Mouse (Mus musculus) lung, adult 2 months (tissue): Measurements from ENCODE around the gene Eml6. TPM values are rescaled to one million over a fixed set of nuclear protein-coding genes. Genes with fewer than 3 reads are reported as not detected.

Experiments used
- DNase-seq: peaks from one replicate; pipeline ENCODE4 v3.0.0; 2022
- H3K4me1 ChIP-seq: fragments of 200-500 bp; 2 replicates; pipeline ENCODE4 v1.6.1; 2011; ENCODE audit warnings: low read length; ENCODE audit not compliant: control insufficient read depth, insufficient read depth
- H3K4me3 ChIP-seq: fragments of 200-500 bp; replicated peaks from 2 replicates; pipeline ENCODE3; 2011; ENCODE audit warnings: low read depth, mild to moderate bottlenecking, control low read depth, low read length; ENCODE audit errors: extremely low read depth
- CTCF ChIP-seq: fragments of 200-500 bp; IDR thresholded peaks from 2 replicates; pipeline ENCODE4 v1.5.1; 2011; ENCODE audit warnings: mild to moderate bottlenecking, low read length, control low read depth; ENCODE audit not compliant: insufficient read depth
- POLR2A ChIP-seq: fragments of 200-500 bp; IDR thresholded peaks from 2 replicates; pipeline ENCODE4 v1.6.1; 2011; ENCODE audit warnings: low read depth, mild to moderate bottlenecking, control low read depth, low read length, borderline replicate concordance; ENCODE audit errors: extremely low read depth
- WGBS: fragments of 180-500 bp; shearing (Covaris S2); methylation state at CpG from one replicate; pipeline ENCODE4 v1.1.7; 2018; 5-methylcytosine and 5-hydroxymethylcytosine counted together
- polyA plus RNA-seq: library from polyadenylated mRNA; depleted of rRNA; stranded (reverse); fragments of >200 nt; gene quantifications from 2 replicates; pipeline ENCODE4 v1.2.3, GENCODE M21; 2012

Gene Eml6
- polyA plus RNA-seq, 1 experiment: 4.3 TPM

DNA sequence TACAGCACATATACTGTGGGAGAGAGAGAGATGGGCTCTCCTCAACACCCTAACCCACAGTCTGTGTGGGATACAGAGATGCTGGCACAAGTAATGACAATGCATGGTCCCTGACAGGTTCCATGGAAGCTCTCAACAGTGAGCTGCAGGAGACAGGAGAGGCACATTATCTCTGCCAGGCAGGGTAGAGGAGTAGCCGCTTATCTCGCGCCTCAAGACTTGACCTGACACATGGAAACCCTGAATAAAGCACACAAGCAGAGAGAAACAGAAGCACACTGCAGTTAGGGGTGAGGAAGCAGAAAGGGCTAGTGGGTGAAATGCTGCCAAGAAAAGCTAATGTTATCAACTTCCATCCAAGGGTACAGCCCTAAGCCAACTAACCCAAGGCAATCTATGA lies 210.6 kb downstream of the Eml6 start:
- TF ChIP-seq POLR2A (no peak), CTCF (no peak)
- 87% methylated on average over 3 of the region's 3 CpGs for WGBS
- DNase-seq: no peak
- H3K4me1 ChIP-seq: no peaks in the 10 kb centered on the region
- H3K4me3 ChIP-seq: no peak overlapping the region

DNA sequence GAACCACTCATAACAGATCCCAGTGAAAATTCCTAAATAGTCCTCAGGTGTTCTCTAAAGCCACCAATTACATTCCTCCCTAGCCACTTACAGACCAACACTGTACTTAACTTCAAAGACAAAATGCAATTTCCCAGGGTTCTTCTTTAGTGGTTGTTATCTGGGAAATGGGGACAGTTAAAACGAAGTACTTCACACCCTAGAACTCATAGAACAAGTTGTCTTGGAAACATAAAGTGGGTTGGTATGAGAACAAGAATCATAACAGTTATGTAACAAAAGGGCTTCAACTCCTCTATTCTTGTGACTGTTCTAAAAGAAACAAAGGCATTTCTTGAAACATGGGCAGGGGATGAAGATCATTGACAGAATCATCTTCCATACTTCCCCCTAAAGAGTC lies 212.6 kb downstream of the Eml6 start:
- no peaks in the 10 kb centered on the region for H3K4me1 ChIP-seq
- no peak for TF ChIP-seq CTCF
- no peak for TF ChIP-seq POLR2A
- DNase-seq: no peak
- H3K4me3 ChIP-seq: no peak overlapping the region
- WGBS: 74% methylated on average over 1 of the region's 1 CpGs

DNA sequence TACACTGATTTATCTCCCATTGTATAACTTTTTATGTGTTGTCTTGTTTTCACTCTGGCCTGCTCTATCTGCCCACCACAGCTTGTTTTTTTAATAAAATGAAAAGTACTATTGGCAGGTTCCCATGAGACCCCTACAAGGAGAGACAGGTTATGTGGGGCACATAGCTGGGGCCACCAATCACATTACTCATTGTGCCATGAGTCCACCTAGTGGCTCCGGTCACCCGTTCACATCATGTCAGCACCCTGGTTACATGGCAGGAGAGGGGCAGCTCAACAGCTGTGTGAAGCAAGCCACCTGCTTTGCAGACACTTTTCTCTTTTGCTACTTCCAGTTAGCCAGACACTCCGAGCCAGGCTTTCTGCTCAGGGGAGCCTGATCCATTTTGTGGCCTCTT lies 213.4 kb downstream of the Eml6 start:
- no peak for DNase-seq
- Histone ChIP-seq H3K4me3 (no peak overlapping the region), H3K4me1 (no peaks in the 10 kb centered on the region)
- TF ChIP-seq CTCF: no peak
- TF ChIP-seq POLR2A: no peak
- 61% methylated on average over 3 of the region's 3 CpGs for WGBS

DNA sequence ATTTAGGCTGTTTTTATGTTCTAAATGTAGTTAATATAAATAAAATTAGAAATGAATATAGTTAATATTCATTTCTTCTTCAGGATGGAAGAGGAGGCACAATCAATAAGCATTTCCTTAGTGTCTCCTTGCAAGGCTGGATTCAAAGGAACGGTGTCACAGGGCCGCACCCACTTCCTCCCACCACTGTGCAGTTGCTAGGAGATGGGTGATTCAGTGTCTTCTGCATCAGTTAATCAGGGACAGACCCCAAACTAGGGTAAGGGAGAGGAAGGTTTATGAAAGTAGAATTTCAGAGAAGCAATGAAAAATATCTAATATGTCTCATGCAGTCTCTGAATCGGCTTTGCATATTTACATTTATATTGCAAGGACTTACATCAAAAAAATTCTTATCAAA lies 215.5 kb downstream of the Eml6 start:
- WGBS: 71% methylated on average over 3 of the region's 3 CpGs
- DNase-seq: no peak
- TF ChIP-seq CTCF (no peak), POLR2A (no peak)
- H3K4me1 ChIP-seq: no peaks in the 10 kb centered on the region
- H3K4me3 ChIP-seq: no peak overlapping the region

DNA sequence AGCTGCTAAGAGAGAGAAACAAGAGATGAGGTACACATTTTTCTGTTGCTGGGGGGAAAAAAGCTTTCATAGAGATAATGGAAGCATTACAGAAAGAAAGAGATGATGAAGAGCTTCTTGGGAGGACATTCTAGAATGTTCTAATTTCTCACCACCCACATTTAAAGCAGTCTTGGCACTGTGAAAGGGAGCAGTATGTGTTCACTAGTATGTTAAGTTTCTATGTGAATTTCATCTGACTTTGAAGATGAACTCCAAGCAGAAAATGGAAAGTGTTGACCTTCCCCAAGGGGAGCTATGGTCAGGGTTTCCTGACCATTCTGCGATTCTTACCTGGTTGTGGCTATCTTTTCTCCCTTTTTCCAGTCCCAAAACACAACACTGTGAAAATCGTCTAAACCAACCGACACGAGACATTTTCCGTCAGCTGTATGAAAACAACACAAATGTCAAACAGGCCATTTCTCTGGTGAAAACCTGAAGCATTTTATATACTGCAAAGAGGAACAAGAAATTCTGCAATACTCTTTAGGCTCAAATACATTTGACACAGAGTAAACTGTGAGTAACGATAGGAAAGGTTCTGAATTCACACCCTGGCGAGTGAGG lies 216.7 kb downstream of the Eml6 start:
- no peak for DNase-seq
- TF ChIP-seq CTCF: no peak
- TF ChIP-seq POLR2A: no peak
- Histone ChIP-seq H3K4me3 (no peak overlapping the region), H3K4me1 (no peaks in the 10 kb centered on the region)
- 81% methylated on average over 7 of the region's 7 CpGs for WGBS

DNA sequence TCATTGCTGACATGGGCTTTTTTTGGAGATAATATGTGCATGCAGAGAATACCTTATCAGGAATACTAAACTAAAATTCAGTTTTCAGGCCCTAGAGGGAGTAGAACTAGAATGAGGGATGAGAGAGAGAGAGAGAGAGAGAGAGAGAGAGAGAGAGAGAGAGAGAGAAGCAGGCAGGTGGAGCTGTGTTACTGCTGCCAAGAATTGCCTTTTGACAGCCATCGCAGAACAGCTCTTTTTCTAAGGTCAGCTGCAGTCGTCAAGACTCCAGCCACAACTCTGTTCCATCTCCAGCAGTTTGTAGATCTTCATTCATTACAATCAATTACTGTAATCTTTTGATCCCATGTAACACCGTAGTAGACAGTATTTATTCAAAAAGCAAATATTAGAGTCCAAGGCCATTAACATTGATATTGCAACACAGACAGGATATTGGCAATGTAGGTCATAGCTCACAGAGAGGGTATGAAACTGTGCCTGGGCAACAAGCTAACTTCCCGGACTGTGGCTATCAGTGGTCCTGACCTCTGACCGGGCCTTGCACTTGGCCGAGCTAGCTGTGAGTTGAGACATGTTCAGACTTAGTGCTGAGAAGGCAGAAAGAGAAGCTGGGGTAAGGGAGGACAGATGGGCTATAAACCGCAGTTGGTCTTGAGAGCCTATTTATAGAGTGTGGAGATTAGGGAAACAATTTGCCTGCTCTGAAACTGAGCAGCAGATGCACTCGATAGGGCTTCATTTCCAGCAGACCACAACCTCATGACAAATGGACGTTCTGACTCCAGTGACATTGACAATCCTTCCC lies 217.5 kb downstream of the Eml6 start:
- no peak for TF ChIP-seq CTCF
- no peak for TF ChIP-seq POLR2A
- no peak overlapping the region for H3K4me3 ChIP-seq
- no peak for DNase-seq
- no peaks in the 10 kb centered on the region for H3K4me1 ChIP-seq
- 37% methylated on average over 9 of the region's 9 CpGs for WGBS

DNA sequence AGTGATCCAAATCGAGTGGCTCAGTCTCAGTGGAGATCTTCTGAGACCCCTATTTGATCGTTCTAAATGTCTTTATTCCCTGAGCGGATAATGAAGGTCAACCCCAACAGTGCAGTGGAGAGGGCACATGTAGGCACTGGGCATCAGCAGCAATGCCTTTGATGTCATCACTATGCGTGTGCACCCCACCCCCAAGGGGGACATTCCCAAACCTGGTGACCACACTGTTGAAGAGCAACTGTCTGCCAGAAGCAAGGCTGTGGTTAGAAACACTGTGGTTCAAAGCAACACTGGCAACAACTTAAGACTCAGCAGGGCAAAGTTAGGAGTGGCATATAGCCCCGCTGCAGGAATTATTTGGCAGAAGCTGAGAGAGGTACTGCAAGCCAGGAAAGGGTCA lies 218.5 kb downstream of the Eml6 start:
- no peak for DNase-seq
- no peaks in the 10 kb centered on the region for H3K4me1 ChIP-seq
- TF ChIP-seq CTCF (no peak), POLR2A (no peak)
- no peak overlapping the region for H3K4me3 ChIP-seq
- 84% methylated on average over 5 of the region's 5 CpGs for WGBS

DNA sequence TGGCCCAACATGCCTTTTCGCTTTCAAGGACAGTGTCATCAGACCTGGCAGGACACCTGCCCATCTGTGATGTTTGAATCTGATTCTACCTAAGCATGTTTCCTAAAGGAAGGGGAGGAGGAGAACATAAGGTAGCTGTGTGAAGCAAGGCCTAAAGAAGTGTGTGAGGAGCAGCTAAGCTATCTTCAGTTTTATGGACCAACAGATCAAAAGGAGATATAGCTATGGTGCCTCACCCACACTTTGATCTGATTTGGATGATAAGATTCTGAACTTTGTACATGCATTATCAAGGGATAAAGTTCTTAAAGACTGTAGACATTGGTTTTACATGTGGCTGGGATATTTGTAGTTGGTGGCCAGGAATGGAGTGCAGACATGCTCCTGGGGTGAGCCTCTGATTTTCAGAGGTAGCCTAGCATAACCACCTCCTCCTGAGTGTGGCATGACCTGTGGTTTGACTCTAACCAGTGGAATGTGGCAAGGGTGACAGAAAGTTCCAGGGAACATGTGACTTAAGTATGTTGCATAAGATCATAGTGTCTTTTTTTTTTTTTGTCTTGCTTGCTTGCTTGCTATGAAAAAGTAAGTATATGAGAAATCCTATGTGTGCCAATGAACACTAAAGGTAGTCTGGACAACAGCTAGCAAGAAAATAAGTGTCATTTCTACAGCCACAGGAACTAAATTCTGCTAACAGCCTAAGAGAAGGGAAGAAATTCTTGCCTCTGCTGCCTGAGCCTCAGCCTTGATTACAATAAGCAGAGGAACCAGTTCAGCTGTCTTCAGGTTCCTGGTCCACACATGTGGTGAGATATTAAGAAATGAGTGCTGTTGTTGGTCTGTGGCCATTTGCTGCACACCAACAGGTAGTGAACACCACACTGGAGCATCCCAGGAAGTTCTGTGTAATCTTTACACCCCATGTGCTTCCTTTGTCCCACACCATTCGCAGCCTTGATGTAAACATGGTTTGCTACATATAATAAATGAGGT lies 224.1 kb downstream of the Eml6 start:
- TF ChIP-seq CTCF (no peak), POLR2A (no peak)
- H3K4me1 ChIP-seq: no peaks in the 10 kb centered on the region
- WGBS: 74% methylated on average over 2 of the region's 2 CpGs
- no peak overlapping the region for H3K4me3 ChIP-seq
- no peak for DNase-seq

DNA sequence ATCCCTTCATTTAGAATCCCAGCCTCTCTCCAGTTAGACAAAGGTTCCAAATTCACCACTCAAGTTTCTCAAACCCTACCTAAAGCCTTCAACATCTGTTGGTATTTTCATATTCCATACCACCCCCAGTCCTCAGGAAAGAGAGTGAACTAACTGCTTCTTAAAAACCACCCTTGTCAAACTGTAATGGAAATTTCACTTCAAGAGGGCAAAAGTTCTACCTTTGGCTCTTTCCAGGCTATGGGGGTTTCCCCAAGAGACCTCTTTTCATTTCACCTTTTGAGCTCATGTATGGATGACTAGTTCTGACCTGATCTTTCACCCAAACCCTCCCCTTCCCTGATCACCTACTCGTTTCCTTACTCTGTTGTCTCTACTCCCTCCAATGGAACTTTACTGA lies 226.0 kb downstream of the Eml6 start:
- DNase-seq: no peak
- WGBS: 63% methylated on average over 1 of the region's 1 CpGs
- TF ChIP-seq POLR2A (no peak), CTCF (no peak)
- H3K4me3 ChIP-seq: no peak overlapping the region
- no peaks in the 10 kb centered on the region for H3K4me1 ChIP-seq

DNA sequence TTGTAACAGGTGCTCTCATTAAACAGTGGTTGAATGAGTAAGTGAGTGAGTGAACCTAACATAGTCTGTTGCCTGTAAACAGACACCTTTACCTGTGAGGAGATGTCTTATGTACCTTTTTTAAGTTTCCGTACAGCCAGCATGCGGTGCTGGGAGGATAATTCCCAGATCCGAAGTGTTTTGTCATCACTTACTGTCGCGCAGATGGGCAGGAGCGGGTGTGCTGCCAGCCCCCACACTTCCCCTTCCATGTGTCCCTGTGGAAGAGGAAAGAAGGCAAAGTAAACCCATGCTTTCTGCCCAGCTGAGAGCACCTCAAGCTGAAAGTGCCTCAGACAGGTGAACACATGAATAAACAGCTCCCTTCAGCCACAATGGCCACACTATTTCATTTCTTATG lies 230.7 kb downstream of the Eml6 start:
- 87% methylated on average over 6 of the region's 6 CpGs for WGBS
- TF ChIP-seq CTCF: no peak
- no peak for TF ChIP-seq POLR2A
- no peak for DNase-seq

DNA sequence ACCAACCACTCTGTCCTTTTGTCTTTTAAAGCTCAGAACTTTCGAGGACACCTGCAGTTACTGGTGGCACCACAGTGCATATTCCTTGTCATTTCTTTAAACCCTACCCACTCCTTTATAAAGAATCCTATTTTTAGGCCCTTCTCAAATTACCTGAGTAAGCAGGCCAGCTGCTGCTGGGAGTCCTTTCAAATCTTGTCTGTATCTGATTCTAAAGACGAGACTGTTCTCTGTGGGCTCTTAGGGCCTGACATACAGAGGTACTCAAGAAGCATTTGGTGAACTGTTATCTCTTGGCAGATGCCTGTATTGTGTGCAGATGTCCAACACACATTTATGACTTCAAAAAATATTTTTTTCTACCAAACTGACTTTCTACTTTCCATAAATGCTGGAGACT lies 231.4 kb downstream of the Eml6 start:
- DNase-seq: no peak
- no peak for TF ChIP-seq POLR2A
- no peak for TF ChIP-seq CTCF
- Histone ChIP-seq H3K4me3 (no peak overlapping the region), H3K4me1 (no peaks in the 10 kb centered on the region)
- 46% methylated on average over 2 of the region's 2 CpGs for WGBS

More for the DNA sequence above, 230.7 kb downstream of the Eml6 start:
- no peak overlapping the region for H3K4me3 ChIP-seq
- no peaks in the 10 kb centered on the region for H3K4me1 ChIP-seq
